Mouse (Mus musculus): ENCODE data around the gene Wdfy3. TPM values are rescaled to one million over a fixed set of nuclear protein-coding genes. Genes with fewer than 3 reads are reported as not detected.

Wdfy3 gene
- polyA plus RNA-seq, 1 experiment from 2014 or later: 33.2 TPM

DNA sequence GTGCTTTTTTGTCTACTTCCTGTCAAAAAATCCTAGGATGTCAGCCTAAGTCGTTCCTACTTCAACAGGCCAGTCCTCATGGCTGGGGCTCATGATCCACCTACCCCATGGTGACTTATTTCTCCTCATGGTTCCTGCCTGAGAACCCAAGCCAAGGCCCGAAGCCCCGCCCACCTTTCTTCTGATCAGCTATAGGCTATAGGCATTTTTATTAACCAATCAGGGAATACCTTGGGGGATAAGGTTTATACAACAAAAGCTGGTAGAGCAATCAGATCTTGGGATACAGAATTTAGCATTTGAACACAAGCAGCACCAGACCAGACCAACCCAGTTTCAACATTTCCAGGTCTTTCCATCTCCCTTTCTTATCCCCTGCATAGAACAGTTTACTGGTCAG, 21.0 kb upstream of the Wdfy3 start:
- ATAC-seq (ENCODE audit: low FRiP score): no peak
- no peak overlapping the region for H3K4me2 ChIP-seq (replicated peaks; ENCODE audit: low read depth, low read length)
- 83% methylated on average over 3 of the region's 3 CpGs for WGBS

DNA sequence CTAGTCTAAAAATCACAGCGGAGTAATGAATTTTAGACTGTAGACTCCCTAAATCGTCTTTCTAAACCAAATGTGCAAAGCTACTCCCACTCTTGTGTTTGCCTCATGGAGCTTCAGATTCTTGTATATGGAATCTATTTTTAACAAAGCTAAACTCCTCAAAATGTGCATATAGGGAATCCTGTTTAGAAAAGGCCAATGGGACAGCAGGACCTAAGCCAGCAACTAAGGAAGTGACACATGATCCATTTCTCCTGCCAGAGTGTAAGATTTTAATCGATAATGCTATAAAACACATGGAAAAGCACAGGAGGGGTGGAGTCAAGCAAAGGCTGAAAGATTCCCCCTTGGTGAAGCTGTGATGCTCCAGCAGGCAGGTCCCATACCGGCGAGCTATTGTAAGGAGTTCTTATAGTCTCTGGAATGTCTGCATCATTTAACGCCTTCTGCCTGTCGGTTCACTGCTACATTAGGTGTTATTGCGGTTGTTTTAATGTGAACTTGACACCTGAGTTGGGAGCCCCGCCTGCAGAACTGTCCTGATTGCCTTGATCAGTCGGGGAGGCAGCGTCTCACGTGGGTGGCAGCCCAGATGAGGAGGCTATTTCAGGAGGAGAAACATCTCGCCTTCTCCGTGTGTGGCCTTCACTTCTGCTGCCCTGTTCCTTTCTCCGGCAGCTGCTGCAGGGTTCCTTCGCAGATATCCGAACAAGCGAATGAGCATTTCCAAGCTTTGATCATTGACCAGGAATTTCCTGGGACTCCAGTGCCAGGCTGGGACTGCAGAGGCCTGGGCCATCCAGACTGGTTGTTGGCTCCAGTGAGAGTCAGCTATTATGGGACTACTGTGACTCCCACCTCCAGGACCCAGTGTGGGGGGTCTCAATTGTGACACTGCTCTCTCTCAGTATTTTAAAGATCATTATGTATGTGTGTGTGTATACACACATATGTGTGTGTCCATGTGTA, 15.3 kb upstream of the Wdfy3 start:
- DNase-seq (ENCODE audit: low spot score) (no peak), ATAC-seq (ENCODE audit: low FRiP score) (no peak)
- no peaks in the 10 kb centered on the region for H3K27me3 ChIP-seq (ENCODE audit: control insufficient read depth, insufficient read depth, low read length)
- H3K4me3 ChIP-seq (ENCODE audit: low read depth, low read length): no peak overlapping the region
- no peak overlapping the region for H3K9ac ChIP-seq (ENCODE audit: low read depth, low read length)
- no peak overlapping the region for H3K4me2 ChIP-seq (replicated peaks; ENCODE audit: low read depth, low read length)
- H3K36me3 ChIP-seq (ENCODE audit: control insufficient read depth, insufficient read depth, low read length): no peaks in the 10 kb centered on the region
- H3K9me3 ChIP-seq (ENCODE audit: control insufficient read depth, low read length): no peaks in the 10 kb centered on the region
- 58% methylated on average over 18 of the region's 18 CpGs for WGBS
- H3K4me1 ChIP-seq (replicated peaks; ENCODE audit: control insufficient read depth, insufficient read depth, low read length): no peaks in the 10 kb centered on the region
- no peak overlapping the region for H3K27ac ChIP-seq (ENCODE audit: low read depth, low read length)

More for the DNA sequence above, 21.0 kb upstream of the Wdfy3 start:
- DNase-seq (ENCODE audit: low spot score): no peak
- Histone ChIP-seq H3K27me3 (ENCODE audit: control insufficient read depth, insufficient read depth, low read length) (no peaks in the 10 kb centered on the region), H3K4me3 (ENCODE audit: low read depth, low read length) (no peak overlapping the region), H3K27ac (ENCODE audit: low read depth, low read length) (no peak overlapping the region), H3K9ac (ENCODE audit: low read depth, low read length) (no peak overlapping the region), H3K9me3 (ENCODE audit: control insufficient read depth, low read length) (no peaks in the 10 kb centered on the region), H3K4me1 (replicated peaks; ENCODE audit: control insufficient read depth, insufficient read depth, low read length) (no peaks in the 10 kb centered on the region), H3K36me3 (ENCODE audit: control insufficient read depth, insufficient read depth, low read length) (no peaks in the 10 kb centered on the region)

DNA sequence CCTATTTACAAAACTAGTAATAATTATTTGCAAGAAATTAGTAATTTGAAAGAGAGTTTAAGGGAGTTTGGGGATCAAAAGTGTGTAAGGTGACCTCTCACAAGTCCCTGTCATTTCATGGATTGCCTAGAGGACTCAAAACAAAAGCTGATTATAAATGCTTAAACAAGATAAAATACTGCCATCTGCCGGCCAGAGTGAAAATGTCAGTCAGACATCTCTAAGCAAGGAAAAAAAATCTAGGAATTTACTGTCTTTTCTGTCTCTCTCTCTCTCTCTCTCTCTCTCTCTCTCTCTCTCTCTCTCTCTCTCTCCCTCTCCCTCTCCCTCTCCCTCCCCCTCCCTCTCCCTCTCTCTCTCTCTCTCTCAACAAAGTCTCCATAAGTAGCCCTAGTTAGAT, 4.4 kb upstream of the Wdfy3 start:
- Histone ChIP-seq H3K4me3 (ENCODE audit: low read depth, low read length) (no peak overlapping the region), H3K36me3 (ENCODE audit: control insufficient read depth, insufficient read depth, low read length) (no peaks in the 10 kb centered on the region), H3K27me3 (ENCODE audit: control insufficient read depth, insufficient read depth, low read length) (no peaks in the 10 kb centered on the region), H3K9me3 (ENCODE audit: control insufficient read depth, low read length) (no peaks in the 10 kb centered on the region), H3K4me1 (replicated peaks; ENCODE audit: control insufficient read depth, insufficient read depth, low read length) (no peaks in the 10 kb centered on the region), H3K27ac (ENCODE audit: low read depth, low read length) (no peak overlapping the region), H3K9ac (ENCODE audit: low read depth, low read length) (no peak overlapping the region), H3K4me2 (replicated peaks; ENCODE audit: low read depth, low read length) (no peak overlapping the region)
- ATAC-seq (ENCODE audit: low FRiP score) (no peak), DNase-seq (ENCODE audit: low spot score) (peak; percentile 83)
- WGBS: 0% methylated on average over 1 of the region's 1 CpGs

DNA sequence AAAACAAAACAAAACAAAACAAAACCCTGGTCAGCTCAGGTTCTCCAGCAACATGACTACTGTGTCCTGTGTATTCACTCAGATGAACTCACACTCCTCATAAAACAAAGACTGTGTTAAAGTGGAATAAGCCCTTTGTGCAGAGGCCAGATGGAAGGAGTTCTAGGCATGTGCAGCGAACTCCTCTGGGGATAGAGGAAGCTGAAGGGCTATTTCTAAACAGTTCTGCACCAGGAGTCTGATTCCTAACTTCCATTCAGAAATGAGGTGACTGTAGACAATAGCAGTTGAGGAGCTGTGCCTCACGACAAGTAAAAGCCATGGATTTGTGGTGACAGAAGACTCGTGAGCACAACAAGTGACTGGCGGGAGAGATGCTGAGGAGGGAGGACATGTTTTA, 2.3 kb upstream of the Wdfy3 start:
- Histone ChIP-seq H3K4me2 (replicated peaks; ENCODE audit: low read depth, low read length) (peak overlapping the region; percentile 91; the same call in 1 of the 2 replicates), H3K9me3 (ENCODE audit: control insufficient read depth, low read length) (no peaks in the 10 kb centered on the region), H3K27me3 (ENCODE audit: control insufficient read depth, insufficient read depth, low read length) (no peaks in the 10 kb centered on the region), H3K4me3 (ENCODE audit: low read depth, low read length) (peak overlapping the region; percentile 17; the same call in 1 of the 2 replicates), H3K27ac (ENCODE audit: low read depth, low read length) (peak overlapping the region; percentile 99; the same call in 1 of the 2 replicates), H3K4me1 (replicated peaks; ENCODE audit: control insufficient read depth, insufficient read depth, low read length) (no peaks in the 10 kb centered on the region), H3K36me3 (ENCODE audit: control insufficient read depth, insufficient read depth, low read length) (no peaks in the 10 kb centered on the region), H3K9ac (ENCODE audit: low read depth, low read length) (peak overlapping the region; percentile 48)
- ATAC-seq (ENCODE audit: low FRiP score) (no peak), DNase-seq (ENCODE audit: low spot score) (peak; percentile 43)
- WGBS: 36% methylated on average over 4 of the region's 4 CpGs

DNA sequence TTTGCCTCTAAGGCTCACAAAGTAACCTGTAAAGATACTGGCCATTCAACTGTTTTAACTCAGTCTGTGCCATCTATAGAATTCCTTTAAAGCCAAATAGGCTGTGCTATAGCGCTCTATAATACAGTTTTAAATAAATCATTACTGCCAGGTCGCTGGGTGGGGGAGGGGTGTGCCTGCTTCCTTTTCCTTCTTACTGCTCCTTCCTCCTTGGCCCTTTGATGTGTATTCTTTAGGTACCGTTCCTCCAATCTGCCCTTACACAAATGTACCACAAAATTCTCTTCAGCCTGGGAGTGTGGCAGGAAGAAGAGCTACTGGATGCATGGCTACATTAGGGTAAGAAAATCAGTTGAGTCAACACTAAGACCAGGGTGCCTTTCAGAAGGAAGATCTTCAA, 1.5 kb upstream of the Wdfy3 start:
- DNase-seq (ENCODE audit: low spot score) (peak; percentile 31), ATAC-seq (ENCODE audit: low FRiP score) (no peak)
- WGBS: 50% methylated on average over 3 of the region's 3 CpGs
- Histone ChIP-seq H3K36me3 (ENCODE audit: control insufficient read depth, insufficient read depth, low read length) (no peaks in the 10 kb centered on the region), H3K27me3 (ENCODE audit: control insufficient read depth, insufficient read depth, low read length) (no peaks in the 10 kb centered on the region), H3K9ac (ENCODE audit: low read depth, low read length) (peak overlapping the region; percentile 99), H3K4me3 (ENCODE audit: low read depth, low read length) (peak overlapping the region; percentile 87), H3K4me1 (replicated peaks; ENCODE audit: control insufficient read depth, insufficient read depth, low read length) (no peaks in the 10 kb centered on the region), H3K27ac (ENCODE audit: low read depth, low read length) (peak overlapping the region; percentile 99; the same call in 1 of the 2 replicates), H3K9me3 (ENCODE audit: control insufficient read depth, low read length) (no peaks in the 10 kb centered on the region), H3K4me2 (replicated peaks; ENCODE audit: low read depth, low read length) (peak overlapping the region; percentile 91)

DNA sequence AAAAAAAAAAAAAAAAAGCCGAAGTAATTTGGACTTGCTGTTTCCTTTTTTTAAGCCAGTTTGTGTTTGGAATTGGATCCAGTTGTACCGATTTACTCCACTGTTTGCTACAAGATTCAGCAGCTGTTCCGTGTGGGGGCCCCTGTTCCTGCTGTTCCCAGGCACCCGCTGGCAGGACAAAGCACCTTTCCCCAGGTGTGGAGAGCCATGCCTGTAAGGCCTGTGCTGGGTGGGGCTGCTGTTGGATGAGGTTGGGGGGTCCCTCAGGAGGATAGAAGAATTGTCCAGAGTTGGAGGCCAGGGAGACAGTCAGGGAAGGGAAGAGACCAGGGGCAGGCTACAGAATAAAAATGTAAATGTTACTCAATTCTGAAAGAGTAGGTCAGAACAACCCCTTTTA, 1.1 kb upstream of the Wdfy3 start:
- Histone ChIP-seq H3K9me3 (ENCODE audit: control insufficient read depth, low read length) (no peaks in the 10 kb centered on the region), H3K9ac (ENCODE audit: low read depth, low read length) (peak overlapping the region; percentile 99; the same call in 1 of the 2 replicates), H3K4me2 (replicated peaks; ENCODE audit: low read depth, low read length) (peak overlapping the region; percentile 91), H3K4me3 (ENCODE audit: low read depth, low read length) (peak overlapping the region; percentile 87), H3K27ac (ENCODE audit: low read depth, low read length) (peak overlapping the region; percentile 99), H3K36me3 (ENCODE audit: control insufficient read depth, insufficient read depth, low read length) (no peaks in the 10 kb centered on the region), H3K27me3 (ENCODE audit: control insufficient read depth, insufficient read depth, low read length) (no peaks in the 10 kb centered on the region), H3K4me1 (replicated peaks; ENCODE audit: control insufficient read depth, insufficient read depth, low read length) (no peaks in the 10 kb centered on the region)
- WGBS: 47% methylated on average over 4 of the region's 4 CpGs
- no peak for ATAC-seq (ENCODE audit: low FRiP score)
- DNase-seq (ENCODE audit: low spot score): peak; percentile 19

DNA sequence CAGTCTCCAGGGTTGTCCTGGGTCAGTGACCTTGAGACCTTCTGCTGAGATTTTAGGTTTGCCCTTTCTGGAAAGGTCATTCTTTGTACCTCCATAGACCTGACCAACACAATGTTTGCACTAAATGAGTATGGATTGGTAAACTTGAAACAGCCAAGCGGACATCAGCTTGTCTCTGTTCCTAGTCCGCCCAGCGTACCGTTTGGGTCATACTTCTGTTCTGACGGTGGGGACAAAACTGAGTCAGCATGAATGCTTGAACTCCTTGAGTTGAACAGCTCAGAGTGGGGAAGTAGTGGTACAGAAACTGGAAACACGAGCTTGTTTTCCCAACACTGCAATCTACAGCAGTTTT, 670 bp upstream of the Wdfy3 start:
- peak overlapping the region; percentile 91 for H3K4me2 ChIP-seq (replicated peaks; ENCODE audit: low read depth, low read length)
- H3K4me1 ChIP-seq (replicated peaks; ENCODE audit: control insufficient read depth, insufficient read depth, low read length): no peaks in the 10 kb centered on the region
- ATAC-seq (ENCODE audit: low FRiP score) (no peak), DNase-seq (ENCODE audit: low spot score) (no peak)
- H3K9me3 ChIP-seq (ENCODE audit: control insufficient read depth, low read length): no peaks in the 10 kb centered on the region
- H3K36me3 ChIP-seq (ENCODE audit: control insufficient read depth, insufficient read depth, low read length): no peaks in the 10 kb centered on the region
- 11% methylated on average over 6 of the region's 6 CpGs for WGBS
- H3K27ac ChIP-seq (ENCODE audit: low read depth, low read length): peak overlapping the region; percentile 99
- H3K27me3 ChIP-seq (ENCODE audit: control insufficient read depth, insufficient read depth, low read length): no peaks in the 10 kb centered on the region
- peak overlapping the region; percentile 87 for H3K4me3 ChIP-seq (ENCODE audit: low read depth, low read length)
- H3K9ac ChIP-seq (ENCODE audit: low read depth, low read length): peak overlapping the region; percentile 99

DNA sequence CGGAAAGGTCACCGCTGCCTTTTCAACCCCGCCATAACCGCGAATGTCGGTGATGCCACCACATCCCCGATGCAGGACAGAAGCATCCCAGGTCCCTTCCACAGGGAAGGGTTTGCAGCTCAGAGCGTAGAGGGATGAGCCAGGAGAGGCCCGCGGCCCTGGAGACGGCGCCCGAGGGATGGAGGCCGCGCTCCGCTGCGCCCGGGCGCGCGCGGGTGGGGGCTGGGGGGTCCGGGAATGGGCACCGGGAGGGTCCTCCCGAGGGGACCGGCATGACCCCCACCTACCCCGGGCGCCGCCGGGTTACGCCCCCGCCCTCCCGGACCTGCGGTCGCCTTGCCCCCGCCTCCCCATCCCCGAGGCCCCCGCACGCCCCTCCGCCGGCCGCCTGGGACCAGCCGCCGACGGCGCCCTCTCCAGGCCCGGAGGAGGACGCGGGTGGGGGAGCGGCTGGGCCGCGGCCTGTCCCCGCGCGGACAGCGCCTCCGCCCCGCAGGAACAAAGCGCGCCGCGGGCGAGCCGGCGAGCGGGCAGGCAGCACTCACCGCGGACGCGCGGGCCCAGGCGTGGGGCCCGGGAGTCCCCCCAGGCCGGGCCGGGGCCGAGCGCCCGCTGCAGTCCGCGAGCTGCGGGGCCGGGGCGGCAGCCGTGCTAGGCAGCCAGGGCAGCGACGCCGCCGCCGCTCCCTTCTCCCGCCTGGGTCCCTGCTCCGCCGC, 512 bp downstream of the Wdfy3 start:
- H3K4me2 ChIP-seq (replicated peaks; ENCODE audit: low read depth, low read length): peak overlapping the region; percentile 51
- peak overlapping the region; percentile 99 for H3K27ac ChIP-seq (ENCODE audit: low read depth, low read length)
- peak overlapping the region; percentile 87 for H3K4me3 ChIP-seq (ENCODE audit: low read depth, low read length)
- ATAC-seq (ENCODE audit: low FRiP score) (peak; percentile 86), DNase-seq (ENCODE audit: low spot score) (peak; percentile 74)
- H3K36me3 ChIP-seq (ENCODE audit: control insufficient read depth, insufficient read depth, low read length): no peaks in the 10 kb centered on the region
- peak overlapping the region; percentile 99 for H3K9ac ChIP-seq (ENCODE audit: low read depth, low read length)
- no peaks in the 10 kb centered on the region for H3K9me3 ChIP-seq (ENCODE audit: control insufficient read depth, low read length)
- no peaks in the 10 kb centered on the region for H3K27me3 ChIP-seq (ENCODE audit: control insufficient read depth, insufficient read depth, low read length)
- under 1% methylated on average over 55 of the region's 92 CpGs for WGBS
- H3K4me1 ChIP-seq (replicated peaks; ENCODE audit: control insufficient read depth, insufficient read depth, low read length): no peaks in the 10 kb centered on the region

All from hindbrain, embryonic 11.5 days (tissue).